Comparison of ENCODE assay signal across 15 mouse cellular contexts in the genomic region with DNA sequence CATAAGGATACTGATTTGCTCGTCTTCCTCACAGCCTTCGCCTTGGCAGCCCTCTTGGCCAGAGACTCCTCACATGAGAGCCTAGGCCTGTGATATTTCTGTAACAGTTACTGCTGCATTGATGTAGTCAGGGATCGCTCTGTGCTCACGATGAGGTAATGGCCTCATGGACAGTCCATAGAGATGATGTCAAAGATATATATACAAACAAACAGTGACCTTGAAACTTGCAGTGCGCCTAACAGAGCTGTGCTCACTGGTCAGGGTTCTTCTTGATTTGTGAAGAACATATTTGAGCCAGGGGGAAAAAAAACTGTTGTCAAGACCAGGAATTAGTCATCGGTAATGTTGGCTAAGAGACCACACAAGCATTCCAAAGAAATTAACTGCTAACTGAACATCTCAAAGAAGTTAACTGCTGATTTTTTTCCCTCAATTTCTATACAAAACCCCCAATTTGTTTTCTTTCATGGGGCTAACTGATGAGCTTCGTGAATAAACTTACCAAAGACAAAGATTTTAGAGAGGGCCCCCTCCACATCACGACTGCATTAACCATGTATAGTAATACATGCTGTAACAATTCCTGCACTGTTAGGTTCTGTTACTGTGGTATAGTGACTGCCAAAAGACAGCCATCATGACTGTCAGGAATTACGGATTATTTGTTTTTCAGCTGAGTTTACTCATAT.
DNase-seq lines count a peak whose midpoint lies in the region; ATAC-seq and TF ChIP-seq lines count a peak whose summit lies in the region.
"Had no signal": no experiment of that assay in that cellular context is flagged by ENCODE, and none has a peak within 500 bp of the region (broad histone marks: within the 10 kb centered on the region; RNA-seq: fewer than 3 reads in every experiment).

No protein-coding gene starts in this region.

- H3K4me3 ChIP-seq in lung, embryonic 16.5 days (ENCODE audit: low read length): no peak overlapping the region
- no peak overlapping the region for H3K4me3 ChIP-seq in lung, adult 2 months (replicated peaks; ENCODE audit: extremely low read depth, low read depth, low read length)
- H3K4me3 ChIP-seq in heart, postnatal 0 days (ENCODE audit: low read depth, low read length): no peak overlapping the region
- H3K4me3 ChIP-seq in kidney, embryonic 15.5 days (replicated peaks): no peak overlapping the region
- H3K4me3 ChIP-seq: embryonic facial prominence, embryonic 12.5 days; hindbrain, embryonic 13.5 days; limb, embryonic 15.5 days; neural tube, embryonic 12.5 days had no signal

- H3K27me3 ChIP-seq in lung, embryonic 16.5 days (ENCODE audit: control insufficient read depth, insufficient read depth, low read depth, low read length): no peaks in the 10 kb centered on the region
- H3K27me3 ChIP-seq in heart, postnatal 0 days (ENCODE audit: control insufficient read depth, insufficient read depth, low read length): no peaks in the 10 kb centered on the region
- H3K27me3 ChIP-seq in kidney, embryonic 15.5 days: no peaks in the 10 kb centered on the region
- H3K27me3 ChIP-seq: embryonic facial prominence, embryonic 12.5 days; hindbrain, embryonic 13.5 days; limb, embryonic 15.5 days; neural tube, embryonic 12.5 days had no signal

- no peak overlapping the region for H3K9ac ChIP-seq in lung, embryonic 16.5 days (ENCODE audit: low read length)
- 0 out of 2 replicates have a peak overlapping the region, but pooled peaks have one; percentile 30 for H3K9ac ChIP-seq in heart, postnatal 0 days (replicated peaks; ENCODE audit: low read depth, low read length)
- no peak overlapping the region for H3K9ac ChIP-seq in kidney, embryonic 15.5 days
- H3K9ac ChIP-seq: embryonic facial prominence, embryonic 12.5 days; hindbrain, embryonic 13.5 days; limb, embryonic 15.5 days; neural tube, embryonic 12.5 days had no signal

- peaks cover 16% of the 10 kb centered on the region for H3K4me1 ChIP-seq in lung, embryonic 16.5 days (replicated peaks; ENCODE audit: control insufficient read depth, insufficient read depth, low read length)
- H3K4me1 ChIP-seq in lung, adult 2 months (ENCODE audit: control insufficient read depth, insufficient read depth, low read length): no peaks in the 10 kb centered on the region; the same call in 1 of the 2 replicates
- H3K4me1 ChIP-seq in heart, postnatal 0 days (ENCODE audit: control insufficient read depth, insufficient read depth): peaks cover 33% of the 10 kb centered on the region
- H3K4me1 ChIP-seq in kidney, embryonic 15.5 days: peaks cover 12% of the 10 kb centered on the region
- H3K4me1 ChIP-seq: neural tube, embryonic 12.5 days had no signal

- TF ChIP-seq CTCF in lung, adult 2 months (IDR thresholded peaks at IDR 0.05; ENCODE audit: insufficient read depth, low read length): no peak
- no peak for TF ChIP-seq CTCF in heart, postnatal 0 days (IDR thresholded peaks at IDR 0.05; ENCODE audit: low read depth)

- no peaks in the 10 kb centered on the region for H3K36me3 ChIP-seq in lung, embryonic 16.5 days (ENCODE audit: control insufficient read depth, insufficient read depth, low read length)
- no peaks in the 10 kb centered on the region for H3K36me3 ChIP-seq in heart, postnatal 0 days (replicated peaks; ENCODE audit: control insufficient read depth, insufficient read depth, low read length)
- H3K36me3 ChIP-seq in kidney, embryonic 15.5 days: no peaks in the 10 kb centered on the region
- H3K36me3 ChIP-seq: embryonic facial prominence, embryonic 12.5 days; hindbrain, embryonic 13.5 days; limb, embryonic 15.5 days; neural tube, embryonic 12.5 days had no signal

- DNase-seq in adrenal gland, adult 2 months: peak; percentile 56
- DNase-seq in adrenal gland, adult 8-10 months: no peak
- DNase-seq in lung, adult 2 months: no peak
- peak; percentile 65 for DNase-seq in heart, postnatal 0 days (ENCODE audit: low spot score)
- DNase-seq in right cerebral cortex, adult 18-20 months: no peak
- no peak for DNase-seq in cerebellum, adult 18-20 months
- DNase-seq: B cell, adult 2 months; cerebellum, adult 11-12 months; kidney, postnatal 14 days had no signal

- no peaks in the 10 kb centered on the region for H3K9me3 ChIP-seq in lung, embryonic 16.5 days (ENCODE audit: control insufficient read depth, low read length)
- no peaks in the 10 kb centered on the region for H3K9me3 ChIP-seq in heart, postnatal 0 days (replicated peaks; ENCODE audit: control insufficient read depth, low read length)
- H3K9me3 ChIP-seq in kidney, embryonic 15.5 days (replicated peaks): no peaks in the 10 kb centered on the region
- H3K9me3 ChIP-seq: embryonic facial prominence, embryonic 12.5 days; hindbrain, embryonic 13.5 days; limb, embryonic 15.5 days; neural tube, embryonic 12.5 days had no signal

- peak; percentile 60; the same call in 1 of the 2 replicates for TF ChIP-seq EP300 in heart, postnatal 0 days (IDR thresholded peaks at IDR 0.05; ENCODE audit: low read depth)

- ATAC-seq in lung, embryonic 16.5 days (ENCODE audit: low read depth): peak; percentile 92
- peak; percentile 84 for ATAC-seq in heart, postnatal 0 days (ENCODE audit: insufficient read depth, low read depth)
- no peak for ATAC-seq in kidney, embryonic 15.5 days (replicated peaks; ENCODE audit: low FRiP score)

- H3K27ac ChIP-seq in lung, embryonic 16.5 days (ENCODE audit: low read length): peak overlapping the region; percentile 74
- H3K27ac ChIP-seq in heart, postnatal 0 days (ENCODE audit: low read depth): peak overlapping the region; percentile 84
- no peak overlapping the region for H3K27ac ChIP-seq in kidney, embryonic 15.5 days
- H3K27ac ChIP-seq: embryonic facial prominence, embryonic 12.5 days; hindbrain, embryonic 13.5 days; limb, embryonic 15.5 days; neural tube, embryonic 12.5 days had no signal

- 42% methylated on average over 9 of the region's 9 CpGs for WGBS in lung, embryonic 16.5 days
- 61% methylated on average over 9 of the region's 9 CpGs for WGBS in lung, adult 2 months
- 39% methylated on average over 9 of the region's 9 CpGs for WGBS in heart, postnatal 0 days
- WGBS in kidney, embryonic 15.5 days: 72% methylated on average over 9 of the region's 9 CpGs

- H3K4me2 ChIP-seq in lung, embryonic 16.5 days (ENCODE audit: low read depth, low read length): no peak overlapping the region
- H3K4me2 ChIP-seq in heart, postnatal 0 days (ENCODE audit: low read depth, low read length): no peak overlapping the region
- no peak overlapping the region for H3K4me2 ChIP-seq in kidney, embryonic 15.5 days
- H3K4me2 ChIP-seq: embryonic facial prominence, embryonic 12.5 days; hindbrain, embryonic 13.5 days; limb, embryonic 15.5 days; neural tube, embryonic 12.5 days had no signal

- TF ChIP-seq POLR2A in lung, adult 2 months (IDR thresholded peaks at IDR 0.05; ENCODE audit: borderline replicate concordance, extremely low read depth, low read depth, low read length): no peak

Comparison
In these comparisons a context has a peak if more than half of its experiments do, and no peak if none do; other contexts are left out.
1. DNase-seq: peak in adrenal gland, adult 2 months (single experiment) and heart, postnatal 0 days (single experiment); none in adrenal gland, adult 8-10 months (single experiment), lung, adult 2 months (single experiment), right cerebral cortex, adult 18-20 months (single experiment) and cerebellum, adult 18-20 months (0 of 2).